Mouse (Mus musculus): ENCODE measurements around the gene Ifnl2. TPM values are rescaled to one million over a fixed set of nuclear protein-coding genes. Genes with fewer than 3 reads are reported as not detected.

The Ifnl2 gene
- polyA plus RNA-seq, 1 experiment = not detected

- no peak overlapping the region for H3K27ac ChIP-seq (ENCODE audit: control insufficient read depth, insufficient read depth, low read depth, low read length, poor library complexity)
- no peak for TF ChIP-seq CTCF (IDR thresholded peaks at IDR 0.05; ENCODE audit: control insufficient read depth, insufficient read depth, low read length)
- TF ChIP-seq POLR2A (IDR thresholded peaks at IDR 0.05; ENCODE audit: borderline replicate concordance, control insufficient read depth, low read depth, low read length) = no peak
- WGBS = 69% methylated on average over 5 of the region's 5 CpGs
- H3K4me1 ChIP-seq (ENCODE audit: control insufficient read depth, insufficient read depth, low read length) = no peaks in the 10 kb centered on the region
- H3K4me3 ChIP-seq (replicated peaks; ENCODE audit: control insufficient read depth, low read depth, low read length) = no peak overlapping the region
Measured at GRCm38 (mm10) chr7:28460361-28460760, 49.9 kb downstream of the Ifnl2 start.

Other genes with a start within 250 kb of the Ifnl2 start
- 0.70 and 3.3 TPM in 2 replicates for gene Eid2, start 242.6 kb downstream of the Ifnl2 start, polyA plus RNA-seq (2011; ENCODE audit: insufficient read depth, insufficient read length, low replicate concordance, missing spikeins)
- gene Eid2b, start 232.7 kb downstream of the Ifnl2 start, polyA plus RNA-seq (2011; ENCODE audit: insufficient read depth, insufficient read length, low replicate concordance, missing spikeins) = 1.5 and 2.3 TPM in 2 replicates
- not detected in 2 replicates for gene Selenov, start 219.3 kb downstream of the Ifnl2 start, polyA plus RNA-seq (2011; ENCODE audit: insufficient read depth, insufficient read length, low replicate concordance, missing spikeins)
- not detected in 2 replicates for gene Dll3, start 208.2 kb downstream of the Ifnl2 start, polyA plus RNA-seq (2011; ENCODE audit: insufficient read depth, insufficient read length, low replicate concordance, missing spikeins)
- gene Timm50, start 198.4 kb downstream of the Ifnl2 start, polyA plus RNA-seq (2011; ENCODE audit: insufficient read depth, insufficient read length, low replicate concordance, missing spikeins) = 44.6 and 44.8 TPM in 2 replicates
- 50.8 and 77.1 TPM in 2 replicates for gene Supt5, start 171.7 kb downstream of the Ifnl2 start, polyA plus RNA-seq (2011; ENCODE audit: insufficient read depth, insufficient read length, low replicate concordance, missing spikeins)
- 838 and 1,358 TPM in 2 replicates for gene Rps16, start 159.8 kb downstream of the Ifnl2 start, polyA plus RNA-seq (2011; ENCODE audit: insufficient read depth, insufficient read length, low replicate concordance, missing spikeins)
- gene Plekhg2, start 137.9 kb downstream of the Ifnl2 start, polyA plus RNA-seq (2011; ENCODE audit: insufficient read depth, insufficient read length, low replicate concordance, missing spikeins) = 15.6 and 26.3 TPM in 2 replicates
- gene Zfp36, start 130.2 kb downstream of the Ifnl2 start, polyA plus RNA-seq (2011; ENCODE audit: insufficient read depth, insufficient read length, low replicate concordance, missing spikeins) = 25.5 and 53.7 TPM in 2 replicates
- 12.0 and 24.2 TPM in 2 replicates for gene Med29, start 117.7 kb downstream of the Ifnl2 start, polyA plus RNA-seq (2011; ENCODE audit: insufficient read depth, insufficient read length, low replicate concordance, missing spikeins)
- gene Paf1, start 117.5 kb downstream of the Ifnl2 start, polyA plus RNA-seq (2011; ENCODE audit: insufficient read depth, insufficient read length, low replicate concordance, missing spikeins) = 136 and 209 TPM in 2 replicates
- 158 and 354 TPM in 2 replicates for gene Gmfg, start 73.0 kb downstream of the Ifnl2 start, polyA plus RNA-seq (2011; ENCODE audit: insufficient read depth, insufficient read length, low replicate concordance, missing spikeins)
- gene Lrfn1, start 58.5 kb downstream of the Ifnl2 start, polyA plus RNA-seq (2011; ENCODE audit: insufficient read depth, insufficient read length, low replicate concordance, missing spikeins) = 2.6 TPM in 1 of 2 replicates, not detected in the other
- not detected in 2 replicates for gene Ifnl3, start 12.4 kb upstream of the Ifnl2 start, polyA plus RNA-seq (2011; ENCODE audit: insufficient read depth, insufficient read length, low replicate concordance, missing spikeins)
- not detected in 2 replicates for gene Sycn, start 30.4 kb upstream of the Ifnl2 start, polyA plus RNA-seq (2011; ENCODE audit: insufficient read depth, insufficient read length, low replicate concordance, missing spikeins)
- gene Nccrp1, start 36.8 kb upstream of the Ifnl2 start, polyA plus RNA-seq (2011; ENCODE audit: insufficient read depth, insufficient read length, low replicate concordance, missing spikeins) = not detected in 2 replicates
- 5.4 and 25.2 TPM in 2 replicates for gene Samd4b, start 87.7 kb upstream of the Ifnl2 start, polyA plus RNA-seq (2011; ENCODE audit: insufficient read depth, insufficient read length, low replicate concordance, missing spikeins)
- 6.1 and 13.6 TPM in 2 replicates for gene Pak4, start 87.7 kb upstream of the Ifnl2 start, polyA plus RNA-seq (2011; ENCODE audit: insufficient read depth, insufficient read length, low replicate concordance, missing spikeins)
- gene Acp7, start 120.9 kb upstream of the Ifnl2 start, polyA plus RNA-seq (2011; ENCODE audit: insufficient read depth, insufficient read length, low replicate concordance, missing spikeins) = not detected in 2 replicates
- gene Fbxo27, start 182.4 kb upstream of the Ifnl2 start, polyA plus RNA-seq (2011; ENCODE audit: insufficient read depth, insufficient read length, low replicate concordance, missing spikeins) = 1.5 TPM in 1 of 2 replicates, not detected in the other
- gene Fbxo17, start 206.3 kb upstream of the Ifnl2 start, polyA plus RNA-seq (2011; ENCODE audit: insufficient read depth, insufficient read length, low replicate concordance, missing spikeins) = 1.4 and 3.3 TPM in 2 replicates
- gene Mrps12, start 231.4 kb upstream of the Ifnl2 start, polyA plus RNA-seq (2011; ENCODE audit: insufficient read depth, insufficient read length, low replicate concordance, missing spikeins) = 46.5 and 85.1 TPM in 2 replicates
- 7.3 and 11.9 TPM in 2 replicates for gene Sars2, start 231.5 kb upstream of the Ifnl2 start, polyA plus RNA-seq (2011; ENCODE audit: insufficient read depth, insufficient read length, low replicate concordance, missing spikeins)
- gene Ccer2, start 245.7 kb upstream of the Ifnl2 start, polyA plus RNA-seq (2011; ENCODE audit: insufficient read depth, insufficient read length, low replicate concordance, missing spikeins) = not detected in 2 replicates

Measured in bone marrow, adult 2 months (tissue).